27 mouse cellular contexts compared by ENCODE assay signal in the genomic region with DNA sequence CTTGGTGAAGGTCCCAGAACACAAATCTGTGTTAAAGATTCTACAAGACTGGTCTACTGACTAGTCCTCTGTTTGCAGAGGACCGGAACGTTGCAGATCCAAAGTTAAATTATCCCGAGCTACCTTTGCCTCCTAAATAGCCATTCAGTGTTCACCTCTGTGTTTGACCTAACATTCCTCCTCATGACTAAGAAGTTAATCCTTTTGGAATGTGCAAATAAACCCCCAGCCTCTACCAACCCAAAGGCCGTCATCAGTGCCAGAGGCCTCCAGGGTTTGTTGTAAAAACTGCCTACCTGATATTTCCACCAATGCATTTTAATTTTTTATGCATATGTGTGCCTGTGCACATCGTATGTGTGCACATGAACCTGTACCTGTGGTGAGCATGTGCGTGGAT. TPM values are rescaled to one million over a fixed set of nuclear protein-coding genes. Genes with fewer than 3 reads are reported as not detected.
DNase-seq lines count a peak whose midpoint lies in the region; ATAC-seq and TF ChIP-seq lines count a peak whose summit lies in the region.
"Had no signal": no experiment of that assay in that cellular context is flagged by ENCODE, and none has a peak within 500 bp of the region (broad histone marks: within the 10 kb centered on the region; RNA-seq: fewer than 3 reads in every experiment).

No protein-coding gene starts in this region.

- H3K9me3 ChIP-seq in lung, embryonic 14.5 days (ENCODE audit: low read depth, low read length), result no peaks in the 10 kb centered on the region
- H3K9me3 ChIP-seq in kidney, postnatal 0 days (replicated peaks; ENCODE audit: low read length), result no peaks in the 10 kb centered on the region
- H3K9me3 ChIP-seq: embryonic facial prominence, embryonic 13.5 days; forebrain, embryonic 12.5 days; heart, embryonic 13.5 days; hindbrain, embryonic 12.5 days; limb, embryonic 10.5 days; midbrain, embryonic 15.5 days; neural tube, embryonic 13.5 days had no signal

- no peak overlapping the region for H3K9ac ChIP-seq in lung, embryonic 14.5 days
- H3K9ac ChIP-seq in kidney, postnatal 0 days (ENCODE audit: low read depth, low read length), result no peak overlapping the region
- H3K9ac ChIP-seq: embryonic facial prominence, embryonic 13.5 days; forebrain, embryonic 12.5 days; heart, embryonic 13.5 days; hindbrain, embryonic 12.5 days; midbrain, embryonic 15.5 days; neural tube, embryonic 13.5 days had no signal

- no peak overlapping the region for H3K27ac ChIP-seq in lung, embryonic 14.5 days (ENCODE audit: low read depth)
- H3K27ac ChIP-seq in kidney, postnatal 0 days, result peak overlapping the region; percentile 57; the same call in 1 of the 2 replicates
- H3K27ac ChIP-seq: embryonic facial prominence, embryonic 13.5 days; forebrain, embryonic 12.5 days; heart, adult 2 months; heart, embryonic 13.5 days; hindbrain, embryonic 12.5 days; limb, embryonic 10.5 days; macrophage; midbrain, embryonic 15.5 days; neural tube, embryonic 13.5 days had no signal

- no peak for ATAC-seq in lung, embryonic 14.5 days (ENCODE audit: insufficient read depth)
- peak; percentile 84 for ATAC-seq in kidney, postnatal 0 days (replicated peaks; ENCODE audit: low FRiP score, low read depth)
- ATAC-seq: activated CD4-positive, CD25-positive, alpha-beta regulatory T cell, adult 4 months; midbrain, embryonic 15.5 days had no signal

- no peaks in the 10 kb centered on the region for H3K27me3 ChIP-seq in lung, embryonic 14.5 days (ENCODE audit: insufficient read depth, low read length)
- no peaks in the 10 kb centered on the region for H3K27me3 ChIP-seq in kidney, postnatal 0 days (ENCODE audit: insufficient read depth, low read length)
- H3K27me3 ChIP-seq: heart, embryonic 13.5 days; midbrain, embryonic 15.5 days had no signal

- TF ChIP-seq CTCF in lung, embryonic 14.5 days (IDR thresholded peaks at IDR 0.05; ENCODE audit: low read depth), result no peak
- TF ChIP-seq CTCF in kidney, postnatal 0 days (IDR thresholded peaks at IDR 0.05; ENCODE audit: low read depth), result no peak

- no peak overlapping the region for H3K4me2 ChIP-seq in lung, embryonic 14.5 days
- H3K4me2 ChIP-seq in kidney, postnatal 0 days (ENCODE audit: low read length), result no peak overlapping the region
- H3K4me2 ChIP-seq: embryonic facial prominence, embryonic 13.5 days; forebrain, embryonic 12.5 days; heart, embryonic 13.5 days; hindbrain, embryonic 12.5 days; liver, embryonic 11.5 days; midbrain, embryonic 15.5 days; neural tube, embryonic 13.5 days had no signal

- peak; percentile 70 for DNase-seq in kidney, adult 11 months
- DNase-seq in kidney, adult 18-20 months, result no peak
- peak; percentile 8 for DNase-seq in lung, embryonic 14.5 days
- DNase-seq in lung, postnatal 36 days, result no peak
- no peak for DNase-seq in kidney, postnatal 0 days (ENCODE audit: low spot score)
- no peak for DNase-seq in spleen, adult 18-20 months
- DNase-seq in embryo, embryonic 9.5 days (ENCODE audit: extremely low spot score), result no peak
- DNase-seq: adrenal gland, adult 8-10 months; cerebellum, adult 2 months; cerebellum, postnatal 25 days; gastrocnemius, postnatal 25 days; heart, adult 2 months; lung, adult 2 months; retina, postnatal 1 day; thymus, postnatal 36 days had no signal

- H3K4me3 ChIP-seq in lung, embryonic 14.5 days (ENCODE audit: low read depth, low read length), result no peak overlapping the region
- no peak overlapping the region for H3K4me3 ChIP-seq in kidney, postnatal 0 days (replicated peaks; ENCODE audit: low read depth, low read length)
- H3K4me3 ChIP-seq: embryonic facial prominence, embryonic 13.5 days; erythroblast, embryonic 14.5 days; forebrain, embryonic 12.5 days; heart, adult 2 months; heart, embryonic 13.5 days; hindbrain, embryonic 12.5 days; limb, embryonic 10.5 days; midbrain, embryonic 15.5 days; myocyte; neural tube, embryonic 13.5 days had no signal

- no peaks in the 10 kb centered on the region for H3K4me1 ChIP-seq in lung, embryonic 14.5 days (ENCODE audit: insufficient read depth)
- no peaks in the 10 kb centered on the region; the same call in 1 of the 2 replicates for H3K4me1 ChIP-seq in kidney, postnatal 0 days (replicated peaks; ENCODE audit: insufficient read depth, low read length)
- H3K4me1 ChIP-seq: forebrain, embryonic 12.5 days; midbrain, embryonic 15.5 days; neural tube, embryonic 13.5 days had no signal

- WGBS in lung, embryonic 14.5 days, result 56% methylated on average over 6 of the region's 6 CpGs
- 66% methylated on average over 6 of the region's 6 CpGs for WGBS in kidney, postnatal 0 days

- H3K36me3 ChIP-seq in lung, embryonic 14.5 days (ENCODE audit: insufficient read depth), result no peaks in the 10 kb centered on the region
- H3K36me3 ChIP-seq in kidney, postnatal 0 days (ENCODE audit: insufficient read depth, low read length), result no peaks in the 10 kb centered on the region
- H3K36me3 ChIP-seq: embryonic facial prominence, embryonic 13.5 days; forebrain, embryonic 12.5 days; heart, embryonic 13.5 days; hindbrain, embryonic 12.5 days; limb, embryonic 10.5 days; midbrain, embryonic 15.5 days; neural tube, embryonic 13.5 days had no signal

RNA-seq across cellular contexts. Expression of gene Slc25a30, which starts 7.5 kb away (rescaled TPM):
- polyA plus RNA-seq in lung, embryonic 14.5 days (2014; fragmentation: Nextera tagmentation; extraction: Ambion mirVana), result 4.1 and 4.7 TPM in 2 replicates
- polyA plus RNA-seq in kidney, postnatal 0 days (2015; fragmentation: Nextera tagmentation; extraction: Ambion mirVana), result 22.7 and 24.3 TPM in 2 replicates

RNA-seq across cellular contexts. Expression of gene Cog3, which starts 40.0 kb away (rescaled TPM):
- 25.4 and 26.1 TPM in 2 replicates for polyA plus RNA-seq in lung, embryonic 14.5 days (2014; fragmentation: Nextera tagmentation; extraction: Ambion mirVana)
- 16.3 and 16.6 TPM in 2 replicates for polyA plus RNA-seq in kidney, postnatal 0 days (2015; fragmentation: Nextera tagmentation; extraction: Ambion mirVana)

RNA-seq across cellular contexts. Expression of gene Tpt1, which starts 50.6 kb away (rescaled TPM):
- 1,140 and 1,218 TPM in 2 replicates for polyA plus RNA-seq in lung, embryonic 14.5 days (2014; fragmentation: Nextera tagmentation; extraction: Ambion mirVana)
- polyA plus RNA-seq in kidney, postnatal 0 days (2015; fragmentation: Nextera tagmentation; extraction: Ambion mirVana), result 1,400 and 1,543 TPM in 2 replicates

Comparison
In these comparisons a context has a peak if more than half of its experiments do, and no peak if none do; other contexts are left out.
1. DNase-seq: peak in kidney, adult 11 months (single experiment) and lung, embryonic 14.5 days (single experiment); none in kidney, adult 18-20 months (single experiment), lung, postnatal 36 days (single experiment), kidney, postnatal 0 days (single experiment), spleen, adult 18-20 months (0 of 2) and embryo, embryonic 9.5 days (single experiment).